Mouse (Mus musculus): ENCODE results near the gene Slc4a2. TPM values are rescaled to one million over a fixed set of nuclear protein-coding genes. Genes with fewer than 3 reads are reported as not detected.

The Slc4a2 gene
- total RNA-seq, 2 experiments from 2014 or later, result 11.4 to 24.1 TPM

GRCm38 (mm10) chr5:24425421-24426036 is 1.9 kb downstream of the Slc4a2 start:
- ATAC-seq (replicated peaks; ENCODE audit: poor library complexity), result peak; percentile 8; the same call in 1 of the 2 replicates

DNA sequence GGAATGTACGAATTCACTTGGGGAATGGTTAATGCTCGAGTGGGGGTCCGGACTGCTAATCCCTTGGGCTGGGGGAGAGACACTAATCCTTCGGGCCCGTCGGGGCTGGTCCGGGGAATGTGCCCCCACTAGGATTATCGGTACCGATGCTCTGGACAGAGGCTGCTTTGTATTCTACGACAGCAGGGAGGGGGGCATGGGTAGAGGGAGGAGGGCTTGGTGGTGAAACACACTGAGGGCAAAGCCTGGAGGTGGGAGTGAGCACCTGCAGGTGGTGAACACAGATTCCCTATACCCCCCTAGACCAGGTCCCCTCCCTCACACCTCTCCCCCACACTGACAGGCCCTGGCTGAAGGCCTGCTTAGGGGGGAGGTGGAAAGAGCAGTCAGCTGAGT is 2.4 kb downstream of the Slc4a2 start:
- no peak for ATAC-seq (replicated peaks; ENCODE audit: poor library complexity)

DNA sequence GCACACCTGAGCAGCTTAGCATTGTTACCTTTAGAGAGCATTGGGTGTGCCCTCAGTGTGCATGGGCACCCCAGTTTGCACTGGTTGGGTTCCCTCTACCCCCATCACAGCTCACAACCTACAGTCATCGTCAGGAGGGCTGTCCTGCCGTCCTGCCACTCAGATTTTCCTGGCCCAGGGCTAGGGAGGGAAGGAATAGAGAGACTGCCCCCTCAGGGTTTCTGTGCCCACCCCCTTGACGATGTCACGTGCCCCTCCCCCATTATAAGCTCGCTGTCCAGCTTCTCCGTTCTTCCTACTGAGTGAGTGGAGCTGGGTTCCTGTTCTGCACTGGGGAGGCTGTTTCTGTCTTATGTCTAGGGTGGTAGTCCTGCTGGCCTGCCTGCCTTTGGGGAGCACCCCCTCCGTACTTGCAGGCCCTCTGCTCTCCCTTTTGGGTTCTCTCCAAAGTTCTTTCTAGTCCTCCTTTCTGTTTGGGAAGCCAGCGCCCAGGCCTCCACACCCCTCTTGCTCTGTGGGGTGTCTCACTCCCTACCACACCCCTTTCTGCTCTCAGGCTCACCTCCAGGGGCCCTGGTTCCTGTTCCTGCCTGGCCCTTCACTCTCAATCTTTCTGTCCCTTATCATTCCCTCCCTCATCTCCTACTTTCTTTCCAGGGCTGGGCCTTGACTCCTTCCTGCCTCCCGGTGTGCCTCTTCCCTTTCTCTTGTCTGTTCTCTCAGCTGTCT is 3.1 kb downstream of the Slc4a2 start:
- no peak for ATAC-seq (replicated peaks; ENCODE audit: poor library complexity)

GRCm38 (mm10) chr5:24427285-24427633 is 3.6 kb downstream of the Slc4a2 start:
- ATAC-seq (replicated peaks; ENCODE audit: poor library complexity), result no peak

DNA sequence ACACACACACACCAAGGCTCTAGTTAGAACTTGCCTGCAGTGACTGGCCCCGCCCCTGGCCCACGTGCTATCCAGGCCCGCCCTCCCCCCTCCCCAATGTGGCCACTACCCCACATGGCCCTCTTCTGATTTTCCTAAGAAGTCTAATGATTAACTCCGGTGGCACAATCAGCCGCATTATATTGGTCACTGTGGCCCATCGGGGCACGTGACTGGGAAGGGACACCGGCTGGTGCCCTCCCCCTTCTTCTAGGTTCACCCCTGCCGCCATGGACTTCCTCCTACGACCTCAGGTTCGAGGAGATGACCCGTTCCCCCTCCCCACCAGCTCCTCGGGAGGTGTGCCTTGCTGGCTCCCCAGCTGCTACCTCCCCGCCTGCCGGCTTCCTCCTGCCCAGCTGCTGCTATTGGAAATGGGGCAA is 4.4 kb downstream of the Slc4a2 start:
- no peak for ATAC-seq (replicated peaks; ENCODE audit: poor library complexity)

- no peak for ATAC-seq (replicated peaks; ENCODE audit: poor library complexity)
Observed at GRCm38 (mm10) chr5:24428596-24428995, 5.0 kb downstream of the Slc4a2 start.

GRCm38 (mm10) chr5:24433993-24434392 is 10.4 kb downstream of the Slc4a2 start:
- ATAC-seq (replicated peaks; ENCODE audit: poor library complexity), result no peak

- ATAC-seq (replicated peaks; ENCODE audit: poor library complexity), result no peak
Observed at GRCm38 (mm10) chr5:24441187-24441586, 17.6 kb downstream of the Slc4a2 start.

GRCm38 (mm10) chr5:24442029-24442428 is 18.4 kb downstream of the Slc4a2 start:
- ATAC-seq (replicated peaks; ENCODE audit: poor library complexity), result no peak

DNA sequence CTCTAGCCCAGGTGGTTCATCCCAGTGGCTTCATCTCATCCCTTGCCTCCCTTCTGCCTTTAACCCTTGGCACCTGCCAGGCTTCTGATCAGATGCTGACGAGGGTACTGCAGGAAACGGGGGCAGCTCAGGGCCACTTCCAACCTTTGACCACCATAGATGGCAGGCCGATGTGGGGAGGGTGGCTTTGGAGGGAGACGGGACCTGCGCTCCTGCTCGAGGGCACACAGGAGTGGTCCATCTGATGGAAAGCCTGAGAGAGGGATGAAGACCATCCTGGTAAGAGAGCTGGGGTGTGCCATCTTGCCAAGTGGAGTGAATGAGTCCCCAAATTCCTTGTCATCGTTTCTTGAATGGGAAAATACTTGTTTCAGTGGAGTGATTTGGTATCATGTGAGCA is 19.6 kb downstream of the Slc4a2 start:
- no peak for ATAC-seq (replicated peaks; ENCODE audit: poor library complexity)

DNA sequence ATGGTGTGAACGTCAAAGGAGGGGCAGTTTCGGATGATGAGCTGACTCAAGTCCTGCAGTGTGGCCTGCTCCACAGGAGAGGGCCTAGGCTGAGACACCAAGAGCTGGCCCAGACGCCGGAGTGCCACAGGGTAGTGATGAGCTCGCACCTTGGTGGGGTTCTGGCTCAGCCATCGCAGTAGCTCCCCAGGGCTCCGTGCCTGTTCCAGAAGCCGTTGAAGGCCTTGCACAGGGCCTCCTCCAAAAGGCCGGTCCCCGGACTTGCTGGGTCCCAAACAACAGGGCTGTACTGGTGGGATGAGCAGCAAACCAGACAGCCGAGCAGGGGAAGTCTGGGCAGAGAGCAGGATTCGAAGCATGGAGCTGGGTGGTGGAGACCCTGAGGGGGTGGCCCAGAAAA is 20.3 kb downstream of the Slc4a2 start:
- ATAC-seq (replicated peaks; ENCODE audit: poor library complexity), result no peak

DNA sequence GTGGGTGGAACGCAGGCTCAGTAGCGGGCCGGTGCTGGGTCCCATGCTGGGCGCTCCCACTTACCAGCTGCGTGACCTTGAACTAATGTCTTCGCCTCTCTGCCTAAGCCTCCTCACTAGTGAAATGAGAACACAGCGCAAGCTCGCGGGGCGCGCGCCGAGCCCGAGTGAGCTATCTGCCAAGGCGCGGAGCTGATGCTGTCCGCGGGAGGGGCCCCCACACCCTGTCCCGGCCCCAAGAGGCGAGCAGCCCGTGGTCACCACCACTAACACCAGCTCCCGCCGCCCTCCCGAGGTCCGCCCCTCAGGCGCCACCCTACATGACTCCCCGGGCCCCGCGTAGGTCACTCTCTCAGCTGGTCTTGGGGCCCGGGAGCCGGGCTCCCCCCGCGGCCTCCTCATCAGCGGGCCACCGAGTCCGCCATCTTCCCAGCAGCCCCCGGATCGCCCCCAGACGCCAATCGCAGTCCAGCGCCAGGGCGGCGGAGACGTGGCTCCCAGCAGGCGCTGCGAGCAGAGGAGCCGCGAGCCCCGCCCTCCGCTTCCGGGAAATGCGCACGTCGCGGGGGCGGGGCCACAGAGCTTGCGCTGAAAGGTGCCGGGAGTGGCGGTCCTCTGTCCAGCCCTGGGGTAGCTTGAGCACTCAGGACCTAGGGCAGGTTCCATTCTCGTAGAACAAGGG is 21.2 kb downstream of the Slc4a2 start, which contains the start of gene Fastk:
Gene Fastk, minus strand, starts transcription at position 542 of the 682 bp plus-strand sequence.
- peak; percentile 71 for ATAC-seq (replicated peaks; ENCODE audit: poor library complexity)

DNA sequence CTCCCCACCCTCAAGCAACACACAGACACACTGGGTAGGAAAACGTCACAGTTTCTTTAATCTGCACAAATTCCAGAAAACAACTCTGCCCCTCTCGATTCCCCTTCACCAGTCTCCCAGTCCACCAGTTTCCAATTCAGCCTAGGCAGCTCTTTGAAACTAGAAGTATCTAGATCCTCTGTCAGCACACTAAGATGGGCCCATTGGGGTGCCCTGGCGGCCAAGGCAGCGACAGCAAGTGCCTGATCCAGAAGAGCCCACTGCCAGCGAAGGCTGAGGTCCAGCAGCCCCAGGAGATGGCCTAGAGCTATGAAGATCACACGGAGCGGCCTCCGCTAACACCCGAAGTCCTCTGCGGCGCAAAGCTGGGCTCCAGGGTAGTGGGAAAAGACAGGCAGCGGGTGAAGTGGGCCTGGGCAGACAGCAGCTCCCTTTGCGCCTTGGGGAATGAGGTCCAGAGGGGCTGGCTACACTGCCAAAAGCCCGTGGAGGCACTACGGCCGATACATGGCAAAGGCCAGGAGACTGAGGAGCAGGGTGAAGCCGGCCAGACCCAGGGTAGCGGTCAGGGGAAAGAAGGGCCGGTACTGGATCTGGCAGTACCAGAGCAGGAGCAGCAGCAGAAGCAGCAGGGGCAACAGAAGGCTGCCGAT is 21.9 kb downstream of the Slc4a2 start:
- no peak for ATAC-seq (replicated peaks; ENCODE audit: poor library complexity)

- ATAC-seq (replicated peaks; ENCODE audit: poor library complexity), result no peak
Observed at GRCm38 (mm10) chr5:24446630-24447029, 23.0 kb downstream of the Slc4a2 start.

GRCm38 (mm10) chr5:24447624-24448298 is 24.1 kb downstream of the Slc4a2 start, which contains the start of gene Tmub1:
Gene Tmub1 (minus strand): TSS chr5:24447854.
- ATAC-seq (replicated peaks; ENCODE audit: poor library complexity), result peak; percentile 67

DNA sequence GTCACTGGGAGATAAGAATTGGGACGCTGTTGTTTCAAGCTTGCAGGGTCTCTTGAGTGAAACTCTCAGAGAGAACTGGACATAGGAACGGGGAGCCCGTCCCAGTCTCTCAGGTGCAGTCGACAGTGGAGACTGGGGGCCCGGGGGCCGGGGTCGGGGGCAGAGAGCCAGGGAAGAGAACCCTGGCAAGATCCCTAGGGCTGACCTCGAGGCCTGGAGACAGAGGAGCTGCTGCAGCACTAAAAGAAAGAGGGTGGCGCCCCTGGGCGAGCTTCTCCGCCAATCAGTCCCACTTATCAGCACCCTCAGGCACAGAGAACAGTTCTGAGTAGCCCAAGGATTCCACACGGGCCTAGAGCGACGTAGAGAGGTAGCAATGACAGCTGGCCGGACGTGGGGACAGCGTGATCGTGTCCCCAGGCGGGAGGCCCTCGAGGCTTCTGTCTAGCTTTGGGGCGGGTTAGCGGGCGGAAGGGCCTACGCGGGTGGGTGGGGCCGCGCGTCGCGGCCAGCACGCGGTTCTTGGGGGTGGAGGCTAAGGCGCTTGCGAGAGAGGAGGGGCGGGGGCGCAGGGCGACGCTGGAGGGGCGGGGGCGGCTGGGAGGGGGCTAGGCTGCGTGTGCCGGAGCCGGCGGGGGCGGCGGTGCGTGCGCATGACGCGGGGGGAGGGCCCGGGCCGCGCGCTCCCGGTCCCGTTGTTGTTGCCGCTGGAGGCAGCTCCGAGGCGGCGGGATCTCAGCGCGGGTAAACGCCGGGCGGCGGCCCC is 27.8 kb downstream of the Slc4a2 start:
- ATAC-seq (replicated peaks; ENCODE audit: poor library complexity), result peak; percentile 62

DNA sequence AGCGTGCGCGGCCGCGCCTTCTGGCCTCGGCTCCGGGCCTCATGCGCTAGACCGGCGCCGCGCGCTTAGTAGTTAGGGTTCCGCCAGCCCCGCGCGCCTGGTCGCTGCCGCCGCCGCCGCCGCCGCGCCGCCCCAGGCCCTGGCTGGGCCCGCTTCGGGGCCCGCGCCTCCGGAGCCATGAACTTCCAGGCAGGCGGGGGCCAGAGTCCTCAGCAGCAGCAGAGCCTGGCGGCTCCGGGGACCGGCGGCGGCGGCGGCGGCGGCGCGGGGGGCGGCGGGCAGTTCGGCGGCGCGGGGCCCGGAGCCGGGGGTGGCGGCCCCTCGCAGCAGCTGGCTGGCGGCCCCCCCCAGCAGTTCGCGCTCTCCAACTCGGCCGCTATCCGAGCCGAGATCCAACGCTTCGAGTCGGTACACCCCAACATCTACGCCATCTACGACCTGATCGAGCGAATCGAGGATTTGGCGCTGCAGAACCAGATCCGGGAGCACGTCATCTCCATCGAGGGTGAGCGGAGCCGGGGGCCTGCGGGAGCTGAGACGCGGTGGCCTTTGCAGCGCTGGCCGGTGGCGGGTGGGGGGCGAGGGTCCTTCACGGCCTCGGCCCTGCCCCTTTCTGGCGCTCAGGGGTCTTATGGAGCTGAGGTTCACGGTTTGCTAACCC is 28.5 kb downstream of the Slc4a2 start, which contains the start of gene Agap3:
Gene Agap3, plus strand, starts transcription at position 148 of the 661 bp plus-strand sequence.
- no peak for ATAC-seq (replicated peaks; ENCODE audit: poor library complexity)

- ATAC-seq (replicated peaks; ENCODE audit: poor library complexity), result peak; percentile 33
Observed at GRCm38 (mm10) chr5:24452691-24453233, 29.1 kb downstream of the Slc4a2 start.
